Mouse (Mus musculus) spleen, adult 2 months (tissue): ENCODE measurements at regions not wholly inside any gene's neighbourhood (a gene's known extent, or its start where the extent isn't known, plus 50 kb on each side); places are given as distances from the start of the nearest gene placed in this dataset.

ENCODE experiments used
- CTCF ChIP-seq: fragments of 200-500 bp; IDR thresholded peaks from 2 replicates; pipeline ENCODE4 v1.5.1; 2011; ENCODE audit warnings: mild to moderate bottlenecking, inconsistent platforms; ENCODE audit not compliant: insufficient read depth, insufficient read length, insufficient replicate concordance; ENCODE audit errors: extremely low read depth
- POLR2A ChIP-seq: fragments of 200-500 bp; IDR thresholded peaks from 2 replicates; pipeline ENCODE4 v1.6.1; 2011; ENCODE audit warnings: low read depth, low read length, inconsistent platforms

- TF ChIP-seq CTCF: no peak
- no peak for TF ChIP-seq POLR2A
Measured at GRCm38 (mm10) chr9:41473506-41473905, 312.0 kb upstream of the Ubash3b start.
